ENCODE assay signal across 10 mouse cellular contexts in genomic region chr4:34522846-34523245, GRCm38 (mm10). TPM values are rescaled to one million over a fixed set of nuclear protein-coding genes. Genes with fewer than 3 reads are reported as not detected.
DNase-seq lines count a peak whose midpoint lies in the region; ATAC-seq and TF ChIP-seq lines count a peak whose summit lies in the region.
"Had no signal": no experiment of that assay in that cellular context is flagged by ENCODE, and none has a peak within 500 bp of the region (broad histone marks: within the 10 kb centered on the region; RNA-seq: fewer than 3 reads in every experiment).

No protein-coding gene starts in this region.

- H3K4me2 ChIP-seq in kidney, embryonic 14.5 days (replicated peaks; ENCODE audit: low read depth, low read length): no peak overlapping the region

- peak; percentile 68 to 81 for DNase-seq in frontal cortex, adult 2 months (ENCODE audit: extremely low spot score in 1 of 2, low spot score in 1 of 2)
- no peak for DNase-seq in frontal cortex, postnatal 25 days (ENCODE audit: low spot score in 2 of 2)
- DNase-seq in cerebellum, adult 18-20 months: peak; percentile 81 to 90
- DNase-seq in heart, postnatal 4 days: peak; percentile 12
- no peak for DNase-seq in embryo, embryonic 9.5 days (ENCODE audit: extremely low spot score)
- no peak for DNase-seq in thymus, postnatal 25 days

- no peak overlapping the region for H3ac ChIP-seq in C2C12 (ENCODE audit: control insufficient read depth, insufficient read length, low read depth)

- no peak for TF ChIP-seq CTCF in C2C12 (IDR thresholded peaks at IDR 0.05; ENCODE audit: control insufficient read depth, insufficient read depth, insufficient read length)

- no peak overlapping the region for H3K27ac ChIP-seq in kidney, embryonic 14.5 days (ENCODE audit: low read depth, low read length)
- H3K27ac ChIP-seq: macrophage had no signal

- H3K36me3 ChIP-seq in C2C12 (ENCODE audit: control insufficient read depth, insufficient read depth): no peaks in the 10 kb centered on the region
- no peaks in the 10 kb centered on the region for H3K36me3 ChIP-seq in kidney, embryonic 14.5 days (ENCODE audit: control insufficient read depth, insufficient read depth, low read length)

- no peaks in the 10 kb centered on the region for H3K27me3 ChIP-seq in C2C12 (ENCODE audit: control insufficient read depth, insufficient read depth, insufficient read length)
- H3K27me3 ChIP-seq in kidney, embryonic 14.5 days (ENCODE audit: control insufficient read depth, insufficient read depth, low read length): no peaks in the 10 kb centered on the region
- H3K27me3 ChIP-seq: CH12.LX had no signal

- no peak overlapping the region for H3K4me3 ChIP-seq in C2C12 (ENCODE audit: insufficient read depth, poor library complexity, severe bottlenecking)
- no peak overlapping the region for H3K4me3 ChIP-seq in kidney, embryonic 14.5 days (ENCODE audit: low read length)

- no peaks in the 10 kb centered on the region for H3K79me3 ChIP-seq in C2C12 (ENCODE audit: low read depth)

- H3K9ac ChIP-seq in kidney, embryonic 14.5 days (ENCODE audit: low read depth, low read length): no peak overlapping the region

- 79% methylated on average over 3 of the region's 3 CpGs for WGBS in kidney, embryonic 14.5 days

- ATAC-seq in kidney, embryonic 14.5 days (ENCODE audit: low FRiP score, low TSS enrichment): no peak

- H3K9me3 ChIP-seq in kidney, embryonic 14.5 days (ENCODE audit: control insufficient read depth, low read length): no peaks in the 10 kb centered on the region

- no peaks in the 10 kb centered on the region for H3K79me2 ChIP-seq in C2C12 (ENCODE audit: control insufficient read depth, insufficient read depth)

- H3K4me1 ChIP-seq in kidney, embryonic 14.5 days (ENCODE audit: control insufficient read depth, insufficient read depth, low read length): no peaks in the 10 kb centered on the region

TF ChIP-seq in C2C12, 6 proteins besides CTCF, POLR2A, EP300 and RAD21:
- TF ChIP-seq MAX (IDR thresholded peaks at IDR 0.05): no peak
- TF ChIP-seq MYOG (IDR thresholded peaks at IDR 0.05; ENCODE audit: control insufficient read depth, extremely low read depth, insufficient read length): no peak
- TF ChIP-seq MYOD1 (IDR thresholded peaks at IDR 0.05; ENCODE audit: control insufficient read depth, insufficient read length, low read depth): peak; percentile 24
- no peak for TF ChIP-seq CEBPB (IDR thresholded peaks at IDR 0.05; ENCODE audit: low read depth)
- peak; percentile 64 for TF ChIP-seq USF1 (IDR thresholded peaks at IDR 0.05; ENCODE audit: low read depth)
- peak; percentile 15 for TF ChIP-seq FOSL1 (IDR thresholded peaks at IDR 0.05; ENCODE audit: insufficient read depth, low read length, poor library complexity, severe bottlenecking)

RNA-seq across cellular contexts. Expression of gene Akirin2, which starts 27.9 kb away (rescaled TPM):
- 87.6 and 90.9 TPM in 2 replicates for polyA plus RNA-seq in frontal cortex, adult 2 months (2012; rRNA removed)
- polyA plus RNA-seq in C2C12 (2012; fragmentation: generic; extraction: Trizol): 59.6 TPM
- 10 to 100 TPM; 62.5 to 64.4 TPM for total RNA-seq in heart, postnatal 4 days (2021)
- polyA plus RNA-seq in kidney, embryonic 14.5 days (2014; fragmentation: Nextera tagmentation; extraction: Ambion mirVana): 72.4 and 77.2 TPM in 2 replicates

Comparison
In these comparisons a context has a peak if more than half of its experiments do, and no peak if none do; other contexts are left out.
1. DNase-seq: peak in frontal cortex, adult 2 months (2 of 2), cerebellum, adult 18-20 months (2 of 2) and heart, postnatal 4 days (single experiment); none in frontal cortex, postnatal 25 days (0 of 2), embryo, embryonic 9.5 days (single experiment) and thymus, postnatal 25 days (single experiment).